Mouse (Mus musculus) liver, postnatal 0 days (tissue): ENCODE measurements at regions not wholly inside any gene's neighbourhood (a gene's known extent, or its start where the extent isn't known, plus 50 kb on each side); places are given as distances from the start of the nearest gene placed in this dataset.

Source experiments
- CTCF ChIP-seq: sonication (generic); IDR thresholded peaks from 2 replicates; pipeline ENCODE4 v1.5.1; 2016; ENCODE audit warnings: antibody characterized with exemption, low read depth
- EP300 ChIP-seq: IDR thresholded peaks from 2 replicates; pipeline ENCODE4 v1.6.1; 2016; ENCODE audit warnings: antibody characterized with exemption, low read depth, mild to moderate bottlenecking

DNA sequence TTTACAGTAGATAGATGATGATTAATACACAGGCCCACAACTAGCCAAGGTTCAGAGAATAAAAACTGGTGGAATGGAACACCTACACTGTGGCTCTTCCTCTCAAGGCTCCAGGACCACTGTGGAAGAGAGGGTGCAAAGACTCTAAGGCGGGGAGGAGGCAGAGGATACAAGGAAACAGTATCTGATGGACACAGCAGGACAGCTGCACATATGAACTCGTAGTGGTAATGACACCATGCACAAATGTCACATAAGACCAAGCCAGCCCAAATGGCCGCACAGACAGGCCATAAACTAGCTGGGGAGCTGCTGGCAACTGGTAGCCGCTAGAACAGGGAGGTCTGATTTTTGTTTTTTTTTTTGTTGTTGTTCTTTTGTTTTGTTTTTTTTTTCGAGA, 197.0 kb upstream of the Serp2 start:
- TF ChIP-seq CTCF (no peak), EP300 (no peak)
